Mouse (Mus musculus) spleen, adult 12 weeks (tissue): Measurements from ENCODE around the gene Qrich1.

Experiments
- DNase-seq: peaks from one replicate; pipeline ENCODE4 v3.0.0; 2022; ENCODE audit warnings: low spot score

The Qrich1 gene

GRCm38 (mm10) chr9:108492043-108492750 lies 24.4 kb upstream of the Qrich1 start:
- no peak for DNase-seq

GRCm38 (mm10) chr9:108493246-108493645 lies 23.4 kb upstream of the Qrich1 start:
- no peak for DNase-seq

GRCm38 (mm10) chr9:108494146-108494825 lies 22.3 kb upstream of the Qrich1 start:
- DNase-seq = no peak

GRCm38 (mm10) chr9:108494905-108495304 lies 21.7 kb upstream of the Qrich1 start:
- DNase-seq = no peak

GRCm38 (mm10) chr9:108499231-108499630 lies 17.4 kb upstream of the Qrich1 start:
- DNase-seq = no peak

GRCm38 (mm10) chr9:108499943-108500342 lies 16.7 kb upstream of the Qrich1 start:
- DNase-seq = no peak

- DNase-seq = no peak
These were observed 9.7 kb upstream of the Qrich1 start for GRCm38 (mm10) chr9:108506901-108507300.

GRCm38 (mm10) chr9:108507619-108508434 lies 8.8 kb upstream of the Qrich1 start, which contains the start of gene Qars:
Gene Qars, plus strand, starts transcription at chr9:108507706.
- DNase-seq = peak; percentile 91

- no peak for DNase-seq
These were observed 7.8 kb upstream of the Qrich1 start for GRCm38 (mm10) chr9:108508776-108509175.

- DNase-seq = peak; percentile 75
These were observed 786 bp downstream of the Qrich1 start for GRCm38 (mm10) chr9:108517253-108517930.

- no peak for DNase-seq
These were observed 1.3 kb downstream of the Qrich1 start for GRCm38 (mm10) chr9:108517931-108518332.

- DNase-seq = no peak
These were observed 5.0 kb downstream of the Qrich1 start for GRCm38 (mm10) chr9:108521604-108522003.

GRCm38 (mm10) chr9:108523341-108523740 lies 6.7 kb downstream of the Qrich1 start:
- DNase-seq = no peak

- no peak for DNase-seq
These were observed 8.8 kb downstream of the Qrich1 start for GRCm38 (mm10) chr9:108525400-108525799.

- no peak for DNase-seq
These were observed 14.3 kb downstream of the Qrich1 start for GRCm38 (mm10) chr9:108530954-108531353.

GRCm38 (mm10) chr9:108531496-108531895 lies 14.9 kb downstream of the Qrich1 start:
- DNase-seq = no peak

GRCm38 (mm10) chr9:108540846-108541245 lies 24.2 kb downstream of the Qrich1 start:
- no peak for DNase-seq

- no peak for DNase-seq
These were observed 29.4 kb downstream of the Qrich1 start for GRCm38 (mm10) chr9:108545986-108546385.

- DNase-seq = no peak
These were observed 30.3 kb downstream of the Qrich1 start for GRCm38 (mm10) chr9:108546875-108547274.

GRCm38 (mm10) chr9:108559169-108559568 lies 42.6 kb downstream of the Qrich1 start:
- no peak for DNase-seq

- peak; percentile 91 for DNase-seq
These were observed 43.7 kb downstream of the Qrich1 start, which contains the start of gene Impdh2 for GRCm38 (mm10) chr9:108560227-108560841. Gene Impdh2, plus strand, starts transcription at chr9:108560286.

GRCm38 (mm10) chr9:108563671-108564070 lies 47.1 kb downstream of the Qrich1 start:
- no peak for DNase-seq
